Mouse (Mus musculus): ENCODE results near the gene A4galt.
A peak's percentile ranks its signal among the peaks of the same experiment; 100 is the strongest.
"Not testable (repeated sequence)": the region's sequence is repeated elsewhere in the genome, so short reads cannot be mapped to it uniquely, and the experiment has no call there.

A4galt gene

GRCm38 (mm10) chr15:83251176-83252004, at the start of gene A4galt:
Gene A4galt (minus strand): TSS chr15:83251774.
- peak; percentile 76 for DNase-seq (ENCODE audit: low spot score)

DNA sequence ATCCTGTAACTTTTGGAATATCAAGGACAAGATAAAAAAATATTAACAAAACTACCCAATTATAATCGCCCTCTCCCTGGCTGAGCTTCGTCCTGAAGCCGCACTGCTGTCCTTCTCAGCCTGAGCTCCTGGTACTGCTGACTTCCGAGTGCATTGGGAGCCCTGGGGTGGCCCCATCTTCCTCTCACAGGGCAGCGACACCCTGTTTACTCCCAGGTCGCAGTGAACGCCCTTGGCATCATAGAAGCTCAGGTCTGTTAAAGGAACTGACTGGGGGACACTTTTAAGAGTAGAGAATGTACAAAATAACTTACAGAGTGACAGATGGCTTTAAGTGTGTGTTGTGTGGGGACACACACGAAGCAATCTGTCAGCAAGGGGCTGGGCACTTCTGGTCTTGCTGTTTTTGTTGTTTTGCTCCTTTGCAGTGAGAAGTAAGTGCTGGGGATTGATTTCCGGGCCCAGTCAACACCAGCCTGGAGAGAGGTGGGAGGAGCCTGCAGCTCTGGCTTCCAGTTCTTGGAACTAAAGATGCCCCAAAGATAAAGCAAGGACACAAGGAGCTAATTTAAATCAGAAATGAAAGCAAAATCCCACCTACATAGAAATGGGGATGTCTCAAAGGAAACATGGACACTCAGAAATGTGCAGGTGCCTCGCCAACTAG, 48.5 kb upstream of the A4galt start:
- no peak for DNase-seq (ENCODE audit: low spot score)

DNA sequence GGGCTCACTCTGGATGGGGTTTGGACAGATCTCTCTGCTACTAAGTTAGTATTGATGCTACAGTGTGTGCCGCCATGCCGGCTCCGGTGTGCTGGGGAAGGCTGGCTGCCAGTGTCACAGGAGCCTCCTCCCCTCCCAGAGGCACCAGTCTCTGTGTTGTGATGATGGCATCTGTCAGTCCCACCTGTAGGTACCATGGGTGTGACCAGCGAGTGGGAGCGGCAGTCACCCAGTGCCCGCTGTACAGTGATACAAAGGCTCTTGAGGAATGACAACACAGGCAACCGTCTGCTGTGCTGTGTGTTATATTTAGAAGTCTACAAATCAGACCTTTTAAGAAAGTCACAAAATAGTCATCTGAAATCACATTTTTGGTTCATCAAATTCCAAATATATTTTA, 47.9 kb upstream of the A4galt start:
- DNase-seq (ENCODE audit: low spot score), result no peak

- no peak for DNase-seq (ENCODE audit: low spot score)
Measured at GRCm38 (mm10) chr15:83298810-83299209, 47.2 kb upstream of the A4galt start.

- DNase-seq (ENCODE audit: low spot score), result no peak
Measured at GRCm38 (mm10) chr15:83298313-83298712, 46.7 kb upstream of the A4galt start.

DNA sequence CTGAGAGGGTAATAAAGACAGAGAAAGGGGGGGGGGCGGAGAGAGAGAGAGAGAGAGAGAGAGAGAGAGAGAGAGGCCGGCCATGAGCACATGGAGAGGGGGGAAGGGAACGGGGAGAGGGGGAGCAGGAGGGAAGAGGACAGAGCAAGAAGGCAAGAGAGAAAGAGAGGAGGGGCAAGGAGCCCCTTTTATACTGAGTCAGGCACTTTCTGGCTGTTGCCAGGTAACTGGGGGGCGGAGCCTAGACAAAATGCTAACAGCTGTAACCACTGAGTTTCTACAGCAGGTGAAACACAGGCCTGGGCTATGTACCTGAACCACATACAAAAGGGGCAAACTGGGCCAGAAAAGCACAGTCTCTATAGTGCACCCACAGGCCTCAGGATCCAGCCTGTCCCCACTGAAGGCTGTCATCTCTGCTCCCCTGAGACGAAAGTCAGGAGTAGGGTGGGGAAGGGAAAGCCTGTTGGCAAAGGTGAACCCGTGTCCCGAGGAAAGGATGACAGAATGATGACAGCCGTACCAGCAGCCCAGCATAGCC, 45.3 kb upstream of the A4galt start:
- no peak for DNase-seq (ENCODE audit: low spot score)

GRCm38 (mm10) chr15:83296050-83296449, 44.5 kb upstream of the A4galt start:
- DNase-seq (ENCODE audit: low spot score), result no peak

DNA sequence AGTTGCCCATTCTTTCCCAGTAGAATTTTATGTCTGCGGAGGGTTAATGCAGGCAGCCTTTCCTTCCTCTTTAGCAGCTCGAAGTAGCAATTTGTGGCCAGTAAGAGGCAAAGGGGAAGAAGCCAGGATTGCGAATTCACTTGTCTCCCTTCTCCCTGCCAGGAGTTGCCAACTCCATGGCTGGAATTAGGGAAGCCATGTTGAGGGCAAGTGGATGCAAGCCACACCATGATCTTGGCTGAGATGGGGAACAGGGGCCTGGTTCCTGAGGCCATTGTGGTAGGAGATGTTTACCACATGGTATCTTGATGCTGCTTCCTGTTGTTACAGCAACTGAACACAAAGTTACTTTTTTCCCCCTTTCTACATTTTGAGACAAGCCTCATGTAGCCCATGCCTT, 43.4 kb upstream of the A4galt start:
- no peak for DNase-seq (ENCODE audit: low spot score)

DNA sequence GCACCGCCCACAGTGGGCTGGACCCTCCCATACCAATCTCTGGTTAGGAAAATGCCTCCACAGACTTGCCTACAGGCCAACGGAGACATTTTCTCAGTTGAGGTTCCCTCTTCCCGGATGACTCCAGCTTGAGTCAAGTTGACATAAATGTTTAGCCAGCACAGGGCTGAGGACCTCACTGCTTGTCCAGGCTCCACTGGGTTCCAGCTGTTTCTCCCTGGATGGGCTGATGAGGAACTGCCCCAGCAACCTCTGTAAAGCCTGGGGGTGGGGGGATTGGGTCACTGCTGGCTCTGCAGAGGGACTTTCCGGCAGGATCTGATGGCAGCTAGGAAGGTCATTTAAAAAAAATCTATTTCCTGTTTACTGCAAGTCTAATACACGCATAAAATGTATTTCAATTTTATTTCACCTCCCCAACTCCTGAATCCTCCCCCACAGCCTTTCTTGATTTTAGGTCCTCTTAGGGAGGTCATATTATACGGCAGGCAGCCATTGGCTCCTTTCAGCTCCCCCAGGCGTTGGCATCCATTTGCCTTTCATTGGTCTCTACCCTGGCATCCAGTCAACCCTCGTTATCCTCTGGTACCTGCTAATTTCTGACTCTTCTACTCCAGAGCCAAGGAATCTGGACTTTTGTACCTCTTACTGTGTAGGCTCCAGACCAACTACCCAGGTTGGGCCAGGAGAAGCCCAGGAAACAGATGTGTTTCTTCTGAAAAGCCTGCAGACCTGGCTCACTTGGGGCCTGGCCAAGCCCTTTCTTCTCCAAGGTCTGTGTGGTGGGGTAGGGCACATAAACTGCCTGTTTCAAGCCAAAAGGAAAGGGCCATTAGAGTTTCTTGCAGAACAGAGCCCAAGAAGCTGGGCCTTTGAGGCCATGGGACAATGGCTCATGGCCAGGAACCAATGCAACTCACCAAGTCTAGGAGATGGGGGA, 42.4 kb upstream of the A4galt start:
- peak; percentile 32 for DNase-seq (ENCODE audit: low spot score)

DNA sequence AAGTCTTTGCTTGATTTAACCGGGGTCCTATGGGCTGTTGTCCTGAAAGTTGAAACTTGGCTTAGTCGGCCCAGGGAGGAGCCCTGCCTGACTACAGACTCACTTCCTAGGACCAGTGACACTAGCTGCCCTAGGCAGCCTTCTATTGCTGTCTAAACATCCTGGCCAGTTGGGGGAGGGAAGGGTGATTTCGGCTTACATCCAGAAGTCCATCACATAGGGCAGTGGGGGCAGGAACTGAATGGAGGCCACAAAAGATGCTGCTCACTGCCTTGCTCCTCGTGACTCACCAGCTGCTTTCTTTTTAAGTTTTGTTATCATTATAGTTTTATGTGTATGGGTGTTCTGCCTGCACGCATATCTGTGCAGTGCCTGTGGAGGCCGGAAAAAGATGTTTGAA, 41.6 kb upstream of the A4galt start:
- DNase-seq (ENCODE audit: low spot score), result peak; percentile 48

DNA sequence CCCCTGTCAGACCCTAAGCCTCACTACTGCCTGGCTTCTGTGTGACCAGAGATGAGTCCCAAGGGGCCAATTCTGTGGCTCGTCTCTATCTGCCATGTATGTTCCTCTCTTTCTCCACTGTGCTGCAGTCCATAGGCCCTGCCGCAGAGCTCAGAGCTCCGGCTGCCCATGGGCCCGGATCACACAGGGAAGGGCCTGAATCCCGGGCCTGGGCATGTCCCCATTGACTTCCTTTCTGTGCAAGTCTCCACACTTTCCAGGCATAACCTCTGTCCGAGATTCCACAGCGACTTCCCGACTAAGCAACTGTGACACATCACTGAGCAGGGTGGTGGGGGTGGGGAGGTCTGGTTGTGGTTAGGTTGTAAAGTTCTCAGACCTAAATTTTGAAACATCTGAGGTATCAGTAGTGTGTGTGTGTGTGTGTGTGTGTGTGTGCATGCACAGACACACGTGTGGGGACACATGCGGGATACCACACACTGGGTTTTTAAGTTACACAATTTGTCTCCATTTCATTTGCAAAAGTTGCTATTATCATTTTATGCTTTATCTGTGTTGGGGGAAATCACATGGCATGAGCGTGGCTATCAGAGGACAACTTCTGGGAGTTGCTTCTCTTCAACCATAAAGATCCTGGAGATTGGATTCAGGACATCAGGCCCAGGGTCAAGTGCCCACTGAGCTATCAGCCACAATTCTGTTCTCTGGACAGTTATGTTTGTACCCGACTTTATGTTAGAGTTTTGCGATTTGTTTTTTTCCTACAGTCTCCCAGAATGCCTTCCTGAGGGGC, 40.9 kb upstream of the A4galt start:
- DNase-seq (ENCODE audit: low spot score), result peak; percentile 55

DNA sequence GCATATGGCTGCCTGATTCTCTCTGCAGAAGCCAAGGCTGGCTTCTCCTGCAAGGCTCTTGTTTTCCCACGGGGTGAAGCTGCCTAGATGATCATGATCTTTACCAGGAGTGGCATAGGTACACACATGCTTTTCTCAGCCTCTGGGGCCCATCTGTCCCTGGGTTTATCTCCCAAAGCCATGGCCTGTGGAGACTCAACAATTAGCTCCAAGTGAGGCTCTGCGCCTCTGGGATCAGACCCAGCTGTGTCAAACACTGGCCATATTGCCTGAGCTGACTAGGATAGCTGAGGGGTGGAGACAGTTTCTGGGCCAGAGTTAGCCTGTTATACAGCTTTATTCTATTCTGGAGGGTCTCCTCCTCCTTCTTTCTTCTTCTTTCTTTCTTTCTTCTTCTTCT, 39.3 kb upstream of the A4galt start:
- no peak for DNase-seq (ENCODE audit: low spot score)

- DNase-seq (ENCODE audit: low spot score), result no peak
Measured at GRCm38 (mm10) chr15:83284828-83285227, 33.3 kb upstream of the A4galt start.

- no peak for DNase-seq (ENCODE audit: low spot score)
Measured at GRCm38 (mm10) chr15:83282397-83282796, 30.8 kb upstream of the A4galt start.

DNA sequence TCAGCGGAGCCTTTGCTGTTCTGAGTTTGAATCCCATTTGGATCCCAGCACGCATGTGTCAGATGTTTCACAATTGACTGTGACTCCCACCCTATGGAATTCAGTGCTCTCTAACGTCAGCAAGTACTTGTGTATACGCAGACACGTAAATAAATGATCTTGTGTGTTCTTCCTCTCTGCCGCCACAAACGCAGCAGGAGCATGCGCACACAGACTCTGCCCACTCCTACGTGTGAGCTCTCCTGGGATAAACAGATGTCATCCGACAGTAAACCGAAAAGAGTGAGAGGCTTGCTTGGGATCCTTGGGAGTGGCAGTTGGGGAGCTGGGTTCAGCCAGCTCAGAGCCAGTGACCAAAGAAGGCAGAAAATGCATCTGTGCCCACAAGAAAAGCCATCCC, 29.7 kb upstream of the A4galt start:
- DNase-seq (ENCODE audit: low spot score), result no peak

DNA sequence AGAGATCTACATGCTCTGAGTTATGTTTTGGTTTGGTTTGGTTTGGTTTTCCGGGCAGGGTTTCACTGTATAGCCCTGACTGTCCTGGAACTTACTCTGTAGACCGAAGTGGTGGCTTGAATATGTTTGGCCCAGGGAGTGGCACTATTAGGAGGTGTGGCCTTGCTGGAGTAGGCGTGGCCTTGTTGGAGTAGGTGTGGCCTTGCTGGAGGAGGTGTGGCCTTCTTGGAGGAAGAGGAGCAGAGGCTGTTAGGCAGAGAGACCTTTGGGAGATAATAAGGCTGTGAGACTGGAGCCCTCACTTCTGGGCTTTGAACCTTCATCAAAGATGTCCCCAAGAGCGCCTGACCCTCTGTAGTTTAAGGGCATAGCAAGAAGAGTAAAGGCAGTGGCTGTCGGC, 27.0 kb upstream of the A4galt start:
- DNase-seq (ENCODE audit: low spot score), result no peak

DNA sequence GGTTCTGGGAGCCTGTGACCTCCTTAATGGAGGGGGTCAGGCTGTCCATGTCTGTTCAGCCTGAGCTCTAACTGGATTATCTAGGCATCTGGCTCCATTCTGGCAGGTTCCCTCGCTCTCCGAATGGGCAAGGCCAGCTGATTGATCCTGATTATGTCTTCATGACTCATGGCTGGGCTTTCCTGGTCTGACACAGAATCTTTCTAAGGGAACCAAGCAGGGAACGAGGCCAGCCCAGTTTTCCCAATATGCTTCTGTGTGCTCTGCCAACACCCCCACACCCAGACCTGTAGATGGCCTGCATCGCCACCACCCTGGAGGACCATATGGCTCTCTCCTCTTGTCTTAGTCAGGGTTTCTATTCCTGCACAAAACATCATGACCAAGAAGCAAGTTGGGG, 25.9 kb upstream of the A4galt start:
- DNase-seq (ENCODE audit: low spot score), result no peak

DNA sequence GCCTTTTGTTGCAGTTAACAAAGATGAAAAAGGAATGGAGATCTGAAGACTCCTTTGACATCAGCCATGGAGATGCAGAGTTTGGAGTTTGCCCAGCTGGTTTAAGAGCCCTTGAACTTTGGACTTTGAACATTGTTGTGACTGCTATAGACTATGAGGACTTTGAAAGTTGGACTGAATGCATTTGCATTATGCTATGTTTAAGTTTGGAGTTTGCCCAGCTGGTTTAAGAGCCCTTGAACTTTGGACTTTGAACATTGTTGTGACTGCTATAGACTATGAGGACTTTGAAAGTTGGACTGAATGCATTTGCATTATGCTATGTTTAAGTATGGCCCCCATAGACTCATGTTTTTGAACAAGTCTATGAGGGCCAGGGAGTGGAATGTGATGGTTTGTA, 22.7 kb upstream of the A4galt start:
- DNase-seq (ENCODE audit: low spot score), result not testable (repeated sequence)

DNA sequence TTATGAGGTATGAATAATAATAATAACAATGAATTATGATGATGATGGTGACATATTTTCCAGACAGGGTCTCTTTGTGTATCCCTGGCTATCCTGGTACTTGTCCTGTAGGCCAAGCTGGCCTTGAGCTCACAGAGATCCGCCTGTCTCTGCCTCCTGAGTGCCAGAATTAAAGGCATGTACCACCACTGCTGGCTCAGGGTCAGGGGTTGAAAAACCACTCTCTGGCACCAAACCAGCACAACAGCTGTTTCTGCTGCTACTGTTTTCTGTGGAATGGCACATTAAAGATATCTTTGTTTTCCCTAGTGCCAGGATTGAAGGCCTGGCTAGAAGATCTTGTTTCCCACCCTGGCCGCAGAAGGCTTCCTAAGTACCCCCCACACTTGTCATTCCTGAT, 21.4 kb upstream of the A4galt start:
- no peak for DNase-seq (ENCODE audit: low spot score)

GRCm38 (mm10) chr15:83271221-83271620, 19.6 kb upstream of the A4galt start:
- DNase-seq (ENCODE audit: low spot score), result peak; percentile 65

GRCm38 (mm10) chr15:83269985-83270384, 18.4 kb upstream of the A4galt start:
- DNase-seq (ENCODE audit: low spot score), result not testable (repeated sequence)

Data from urinary bladder, postnatal 14 days (tissue).